Mouse (Mus musculus): ENCODE data around the gene Olfr1046.

DNA sequence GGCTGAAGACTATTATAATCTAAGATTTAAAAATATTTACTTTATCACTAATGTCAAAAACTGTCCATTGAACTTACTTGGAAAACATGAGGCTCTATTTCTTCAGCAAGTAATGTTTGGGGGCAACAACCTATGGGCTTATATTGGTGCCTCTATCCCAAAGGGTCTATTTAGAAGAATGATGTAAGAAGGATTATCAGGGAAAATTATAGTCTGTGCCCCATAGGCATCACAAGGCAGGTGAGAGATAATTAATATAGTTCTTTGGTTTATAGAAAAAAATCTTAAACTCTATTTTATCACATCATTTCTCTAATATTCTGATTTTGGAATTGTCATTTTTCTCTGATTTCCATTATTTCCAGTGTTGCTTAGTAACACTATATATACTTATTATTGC, 41.4 kb downstream of the Olfr1046 start, which contains the start of gene Olfr1044:
- TF ChIP-seq CTCF (IDR thresholded peaks at IDR 0.05; ENCODE audit: extremely low read depth, insufficient read depth, insufficient read length, insufficient replicate concordance) = no peak
- no peak for TF ChIP-seq POLR2A (IDR thresholded peaks at IDR 0.05; ENCODE audit: low read depth, low read length)

All from spleen, adult 2 months (tissue).